Mouse (Mus musculus) midbrain, embryonic 15.5 days (tissue): ENCODE data around the gene Glis3. TPM values are rescaled to one million over a fixed set of nuclear protein-coding genes. Genes with fewer than 3 reads are reported as not detected.

Source experiments
- ATAC-seq: fragments of 200-750 bp; cut with Nextera tagmentation; replicated peaks from 2 replicates; pipeline ENCODE4 v1.8.0; 2017; ENCODE audit warnings: moderate TSS enrichment
- H3K27ac ChIP-seq: fragments of 300-500 bp; sonication (generic); 2 replicates; pipeline ENCODE4 v1.5.1; 2015; ENCODE audit warnings: mild to moderate bottlenecking, inconsistent platforms
- H3K27me3 ChIP-seq: fragments of 300-500 bp; sonication (generic); replicated peaks from 2 replicates; pipeline ENCODE4 v1.6.1; 2015; ENCODE audit warnings: inconsistent platforms
- H3K36me3 ChIP-seq: fragments of 300-500 bp; sonication (generic); replicated peaks from 2 replicates; pipeline ENCODE4 v1.6.1; 2015; ENCODE audit warnings: inconsistent platforms
- H3K4me1 ChIP-seq: fragments of 300-500 bp; sonication (generic); 2 replicates; pipeline ENCODE4 v1.6.1; 2015; ENCODE audit warnings: inconsistent platforms
- H3K4me2 ChIP-seq: fragments of 300-500 bp; sonication (generic); 2 replicates; pipeline ENCODE4 v1.6.1; 2015; ENCODE audit warnings: inconsistent platforms, mild to moderate bottlenecking, moderate library complexity
- H3K4me3 ChIP-seq: fragments of 300-500 bp; sonication (generic); 2 replicates; pipeline ENCODE4 v1.5.1; 2015; ENCODE audit warnings: mild to moderate bottlenecking, inconsistent platforms
- H3K9ac ChIP-seq: fragments of 300-500 bp; sonication (generic); 2 replicates; pipeline ENCODE4 v1.6.1; 2015; ENCODE audit warnings: mild to moderate bottlenecking, inconsistent platforms
- H3K9me3 ChIP-seq: fragments of 300-500 bp; sonication (generic); 2 replicates; pipeline ENCODE4 v1.6.1; 2016; ENCODE audit warnings: inconsistent platforms
- WGBS: fragments of 180-500 bp; shearing (Covaris S2); methylation state at CpG from one replicate; pipeline ENCODE4 v1.1.7; 2015; ENCODE audit warnings: mixed read lengths; 5-methylcytosine and 5-hydroxymethylcytosine counted together
- polyA plus RNA-seq: library from polyadenylated mRNA; unstranded; fragments of >200 nt; fragmentation: Nextera tagmentation; extraction: Ambion mirVana; gene quantifications from 2 replicates; pipeline ENCODE4 v1.2.1, GENCODE M21; 2015

The Glis3 gene
- polyA plus RNA-seq, 1 experiment from 2014 or later = 3.3 TPM

DNA sequence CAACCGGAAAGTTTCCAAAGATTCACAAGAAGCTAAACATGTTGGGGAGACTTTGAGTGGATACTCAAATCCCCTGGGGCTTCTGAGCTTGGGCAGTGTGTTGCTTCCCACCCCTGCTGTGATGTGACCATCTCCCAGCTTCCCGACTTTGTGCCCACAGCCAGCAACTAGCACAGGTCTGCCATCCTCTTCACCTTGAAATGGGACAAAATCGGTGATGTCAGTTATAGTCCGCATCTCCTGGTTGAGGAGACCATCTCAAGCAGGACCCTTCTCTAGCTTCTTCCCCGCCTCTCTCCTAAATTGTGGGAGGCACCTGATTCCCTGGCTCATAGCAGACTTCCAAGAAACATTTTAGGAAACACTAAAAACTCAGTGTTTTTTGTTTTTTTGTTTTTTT is 352.3 kb downstream of the Glis3 start:
- no peak overlapping the region for H3K9ac ChIP-seq
- H3K27me3 ChIP-seq = peaks cover 9% of the 10 kb centered on the region; the same call in 1 of the 2 replicates

DNA sequence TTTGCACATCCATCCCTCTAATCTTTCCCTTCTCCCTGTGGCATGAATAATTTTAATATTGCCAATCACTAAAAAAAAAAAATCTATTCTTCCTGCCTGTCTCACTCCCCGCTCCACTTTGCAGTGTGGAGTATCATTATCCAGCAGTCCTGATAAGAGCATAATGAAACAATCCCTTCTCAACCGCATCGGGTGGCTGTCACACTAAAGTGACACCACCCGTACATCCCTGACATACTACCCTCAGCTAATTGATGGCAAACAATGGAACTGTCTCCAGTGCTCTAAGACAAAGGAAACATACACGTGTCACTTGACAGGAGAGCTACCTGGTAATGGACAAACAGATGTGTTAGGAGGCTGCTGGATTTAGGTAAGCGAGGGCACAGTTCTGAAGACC is 373.8 kb downstream of the Glis3 start:
- peak overlapping the region; percentile 60 for H3K27ac ChIP-seq
- ATAC-seq = peak; percentile 80
- H3K4me1 ChIP-seq = peaks cover 15% of the 10 kb centered on the region

More for the DNA sequence above, 352.3 kb downstream of the Glis3 start:
- Histone ChIP-seq H3K9me3 (no peaks in the 10 kb centered on the region), H3K27ac (no peak overlapping the region), H3K4me1 (peaks cover under 1% of the 10 kb centered on the region; the same call in 1 of the 2 replicates), H3K4me2 (no peak overlapping the region), H3K4me3 (no peak overlapping the region), H3K36me3 (no peaks in the 10 kb centered on the region)
- ATAC-seq = no peak
- 95% methylated on average over 5 of the region's 5 CpGs for WGBS

GRCm38 (mm10) chr19:28305510-28305909 is 374.4 kb downstream of the Glis3 start:
- H3K9ac ChIP-seq = no peak overlapping the region
- H3K4me2 ChIP-seq = no peak overlapping the region
- peak overlapping the region; percentile 51 for H3K27ac ChIP-seq
- no peak overlapping the region for H3K4me3 ChIP-seq
- WGBS = 20% methylated on average over 4 of the region's 4 CpGs
- ATAC-seq = peak; percentile 45; the same call in 1 of the 2 replicates
- H3K9me3 ChIP-seq = no peaks in the 10 kb centered on the region
- H3K27me3 ChIP-seq = no peaks in the 10 kb centered on the region
- H3K4me1 ChIP-seq = peaks cover 15% of the 10 kb centered on the region
- no peaks in the 10 kb centered on the region for H3K36me3 ChIP-seq

More for the DNA sequence above, 373.8 kb downstream of the Glis3 start:
- Histone ChIP-seq H3K9ac (no peak overlapping the region), H3K27me3 (no peaks in the 10 kb centered on the region), H3K9me3 (no peaks in the 10 kb centered on the region), H3K4me2 (no peak overlapping the region), H3K4me3 (no peak overlapping the region), H3K36me3 (no peaks in the 10 kb centered on the region)
- WGBS = 24% methylated on average over 6 of the region's 6 CpGs

- Histone ChIP-seq H3K4me2 (no peak overlapping the region), H3K27ac (no peak overlapping the region), H3K9ac (no peak overlapping the region), H3K4me3 (no peak overlapping the region), H3K36me3 (no peaks in the 10 kb centered on the region), H3K27me3 (0 out of 2 replicates have a peak, but pooled peaks cover 5% of the 10 kb centered on the region), H3K9me3 (no peaks in the 10 kb centered on the region), H3K4me1 (peaks cover 18% of the 10 kb centered on the region)
- 10% methylated on average over 2 of the region's 2 CpGs for WGBS
- no peak for ATAC-seq
Observed at GRCm38 (mm10) chr19:28302831-28303242, 377.0 kb downstream of the Glis3 start.

- Histone ChIP-seq H3K4me1 (peaks cover 8% of the 10 kb centered on the region), H3K36me3 (no peaks in the 10 kb centered on the region), H3K9ac (no peak overlapping the region), H3K27me3 (0 out of 2 replicates have a peak, but pooled peaks cover 5% of the 10 kb centered on the region), H3K4me2 (no peak overlapping the region), H3K4me3 (no peak overlapping the region), H3K27ac (no peak overlapping the region), H3K9me3 (no peaks in the 10 kb centered on the region)
- WGBS = 86% methylated on average over 8 of the region's 8 CpGs
- no peak for ATAC-seq
Observed at GRCm38 (mm10) chr19:28300226-28300625, 379.7 kb downstream of the Glis3 start.

DNA sequence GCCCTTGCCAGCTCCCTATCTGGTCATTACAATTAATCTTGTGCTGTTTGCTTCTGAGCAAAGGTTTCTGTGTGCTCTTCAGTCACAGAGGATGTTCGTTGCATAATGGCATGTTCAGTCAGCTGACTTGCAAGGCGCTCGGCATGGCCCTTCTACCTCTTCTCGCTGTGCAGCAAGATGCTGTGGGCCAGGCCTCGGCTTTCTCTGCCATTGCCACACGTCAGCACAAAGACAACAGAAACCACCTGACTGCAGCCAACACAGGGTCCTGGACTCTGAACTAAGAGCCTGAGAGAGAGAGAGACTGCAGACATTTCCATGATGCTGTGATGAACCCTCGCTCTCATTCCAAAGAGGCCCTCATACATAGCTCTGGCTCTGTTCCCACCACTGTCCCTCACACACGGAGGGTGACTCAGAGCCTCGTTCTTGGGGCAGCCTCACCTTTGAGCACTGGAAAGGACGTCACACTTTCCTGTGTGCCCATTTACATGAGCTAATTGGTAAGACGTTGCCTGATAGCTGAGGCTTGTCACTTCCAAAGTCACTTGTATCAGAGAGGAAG is 380.6 kb downstream of the Glis3 start:
- H3K27me3 ChIP-seq = 0 out of 2 replicates have a peak, but pooled peaks cover 5% of the 10 kb centered on the region
- H3K4me2 ChIP-seq = no peak overlapping the region
- H3K36me3 ChIP-seq = no peaks in the 10 kb centered on the region
- H3K9me3 ChIP-seq = no peaks in the 10 kb centered on the region
- H3K4me1 ChIP-seq = peaks cover 4% of the 10 kb centered on the region; the same call in 1 of the 2 replicates
- ATAC-seq = no peak; the same call in 1 of the 2 replicates
- no peak overlapping the region for H3K9ac ChIP-seq
- no peak overlapping the region for H3K4me3 ChIP-seq
- 71% methylated on average over 11 of the region's 11 CpGs for WGBS
- H3K27ac ChIP-seq = no peak overlapping the region

GRCm38 (mm10) chr19:28298669-28299068 is 381.2 kb downstream of the Glis3 start:
- no peak; the same call in 1 of the 2 replicates for ATAC-seq

GRCm38 (mm10) chr19:28291596-28291995 is 388.3 kb downstream of the Glis3 start:
- 82% methylated on average over 4 of the region's 4 CpGs for WGBS
- H3K36me3 ChIP-seq = no peaks in the 10 kb centered on the region
- no peak overlapping the region for H3K9ac ChIP-seq
- H3K9me3 ChIP-seq = no peaks in the 10 kb centered on the region
- no peak overlapping the region for H3K4me3 ChIP-seq
- no peak overlapping the region for H3K27ac ChIP-seq
- no peaks in the 10 kb centered on the region for H3K4me1 ChIP-seq
- no peak for ATAC-seq
- no peak overlapping the region for H3K4me2 ChIP-seq
- H3K27me3 ChIP-seq = no peaks in the 10 kb centered on the region

More at GRCm38 (mm10) chr19:28298669-28299068, 381.2 kb downstream of the Glis3 start:
- Histone ChIP-seq H3K4me1 (peaks cover 4% of the 10 kb centered on the region; the same call in 1 of the 2 replicates), H3K36me3 (no peaks in the 10 kb centered on the region), H3K27me3 (0 out of 2 replicates have a peak, but pooled peaks cover 5% of the 10 kb centered on the region), H3K27ac (no peak overlapping the region), H3K4me3 (no peak overlapping the region), H3K9ac (no peak overlapping the region), H3K9me3 (no peaks in the 10 kb centered on the region), H3K4me2 (no peak overlapping the region)
- 74% methylated on average over 9 of the region's 9 CpGs for WGBS

GRCm38 (mm10) chr19:28289457-28289856 is 390.4 kb downstream of the Glis3 start:
- H3K36me3 ChIP-seq = no peaks in the 10 kb centered on the region
- H3K9me3 ChIP-seq = no peaks in the 10 kb centered on the region
- H3K27ac ChIP-seq = no peak overlapping the region
- H3K27me3 ChIP-seq = no peaks in the 10 kb centered on the region
- no peaks in the 10 kb centered on the region for H3K4me1 ChIP-seq
- ATAC-seq = no peak
- H3K9ac ChIP-seq = no peak overlapping the region
- 66% methylated on average over 4 of the region's 4 CpGs for WGBS
- no peak overlapping the region for H3K4me3 ChIP-seq
- no peak overlapping the region for H3K4me2 ChIP-seq

DNA sequence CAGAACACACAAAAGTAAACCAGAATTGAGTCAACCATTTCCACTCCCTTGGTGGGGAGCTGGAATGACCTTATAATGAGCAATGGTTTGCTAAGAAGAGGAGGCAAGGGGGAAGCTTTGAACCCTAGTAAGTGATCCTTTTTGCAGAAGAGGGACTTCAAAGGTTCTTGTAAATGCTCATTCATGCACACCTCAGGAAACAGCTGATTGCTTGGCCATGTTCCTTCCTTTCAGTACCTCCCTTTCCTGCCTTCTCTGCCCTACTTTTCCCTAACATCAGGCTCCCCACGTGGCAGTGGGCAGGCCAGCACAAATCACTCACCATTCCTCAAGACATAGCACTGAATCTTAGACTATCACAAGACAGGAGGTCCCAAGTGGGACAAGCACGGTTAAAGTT is 392.4 kb downstream of the Glis3 start:
- no peak for ATAC-seq
- Histone ChIP-seq H3K4me3 (no peak overlapping the region), H3K4me1 (no peaks in the 10 kb centered on the region), H3K4me2 (no peak overlapping the region), H3K27ac (no peak overlapping the region), H3K9me3 (no peaks in the 10 kb centered on the region), H3K9ac (no peak overlapping the region), H3K36me3 (no peaks in the 10 kb centered on the region), H3K27me3 (no peaks in the 10 kb centered on the region)
- WGBS = 54% methylated on average over 2 of the region's 2 CpGs

- Histone ChIP-seq H3K4me2 (no peak overlapping the region), H3K9me3 (no peaks in the 10 kb centered on the region), H3K4me3 (no peak overlapping the region), H3K36me3 (no peaks in the 10 kb centered on the region), H3K4me1 (no peaks in the 10 kb centered on the region), H3K27me3 (no peaks in the 10 kb centered on the region), H3K9ac (no peak overlapping the region), H3K27ac (no peak overlapping the region)
- 86% methylated on average over 7 of the region's 7 CpGs for WGBS
- ATAC-seq = no peak
Observed at GRCm38 (mm10) chr19:28284098-28284569, 395.7 kb downstream of the Glis3 start.

GRCm38 (mm10) chr19:28283241-28284097 is 396.4 kb downstream of the Glis3 start:
- WGBS = 91% methylated on average over 7 of the region's 7 CpGs
- Histone ChIP-seq H3K27me3 (no peaks in the 10 kb centered on the region), H3K4me3 (no peak overlapping the region), H3K9ac (no peak overlapping the region), H3K4me2 (no peak overlapping the region), H3K4me1 (no peaks in the 10 kb centered on the region), H3K9me3 (no peaks in the 10 kb centered on the region), H3K36me3 (no peaks in the 10 kb centered on the region), H3K27ac (no peak overlapping the region)
- ATAC-seq = no peak
